Mouse (Mus musculus): Measurements from ENCODE around the gene Il21r. TPM values are rescaled to one million over a fixed set of nuclear protein-coding genes. Genes with fewer than 3 reads are reported as not detected.
A peak's percentile ranks its signal among the peaks of the same experiment; 100 is the strongest.

Il21r gene
- polyA plus RNA-seq, 1 experiment from 2014 or later = 0.34 TPM

- Histone ChIP-seq H3K27me3 (ENCODE audit: insufficient read depth, low read length) (no peaks in the 10 kb centered on the region), H3K4me1 (ENCODE audit: insufficient read depth, low read length) (no peaks in the 10 kb centered on the region), H3K27ac (ENCODE audit: low read length) (no peak overlapping the region), H3K36me3 (ENCODE audit: insufficient read depth, low read length) (peaks cover 74% of the 10 kb centered on the region), H3K4me2 (replicated peaks; ENCODE audit: low read depth, low read length) (no peak overlapping the region), H3K9me3 (ENCODE audit: low read length) (no peaks in the 10 kb centered on the region), H3K4me3 (ENCODE audit: low read length) (no peak overlapping the region), H3K9ac (replicated peaks; ENCODE audit: low read length) (no peak overlapping the region)
- 79% methylated on average over 3 of the region's 3 CpGs for WGBS
- no peak for ATAC-seq (ENCODE audit: low FRiP score, low TSS enrichment)
Observed at GRCm38 (mm10) chr7:125663654-125664053, 60.4 kb downstream of the Il21r start.

DNA sequence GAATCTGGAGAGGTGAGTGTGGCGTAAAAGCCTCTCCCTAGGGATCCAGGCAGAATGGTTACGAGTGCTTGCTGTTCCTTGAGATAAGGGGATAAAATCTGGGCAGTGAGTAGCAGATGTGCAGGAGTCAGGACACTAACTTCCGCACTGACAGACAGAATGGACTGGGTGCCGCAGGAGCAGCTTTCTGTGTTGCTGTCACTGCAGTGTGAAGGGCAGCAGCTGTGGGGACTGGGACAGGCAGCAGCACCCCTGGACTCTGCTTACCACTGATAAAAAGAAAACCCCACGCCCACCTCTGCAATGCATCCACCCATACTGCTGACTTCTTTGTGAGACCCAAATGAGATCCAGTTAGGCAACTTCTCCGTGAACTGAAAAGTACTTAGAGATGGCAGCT lies 67.6 kb downstream of the Il21r start:
- no peaks in the 10 kb centered on the region for H3K27me3 ChIP-seq (ENCODE audit: insufficient read depth, low read length)
- no peaks in the 10 kb centered on the region for H3K9me3 ChIP-seq (ENCODE audit: low read length)
- 84% methylated on average over 6 of the region's 6 CpGs for WGBS
- no peak overlapping the region for H3K9ac ChIP-seq (replicated peaks; ENCODE audit: low read length)
- H3K4me3 ChIP-seq (ENCODE audit: low read length) = no peak overlapping the region
- H3K4me2 ChIP-seq (replicated peaks; ENCODE audit: low read depth, low read length) = no peak overlapping the region
- H3K36me3 ChIP-seq (ENCODE audit: insufficient read depth, low read length) = peaks cover 94% of the 10 kb centered on the region
- H3K4me1 ChIP-seq (ENCODE audit: insufficient read depth, low read length) = no peaks in the 10 kb centered on the region
- no peak for ATAC-seq (ENCODE audit: low FRiP score, low TSS enrichment)
- H3K27ac ChIP-seq (ENCODE audit: low read length) = no peak overlapping the region

DNA sequence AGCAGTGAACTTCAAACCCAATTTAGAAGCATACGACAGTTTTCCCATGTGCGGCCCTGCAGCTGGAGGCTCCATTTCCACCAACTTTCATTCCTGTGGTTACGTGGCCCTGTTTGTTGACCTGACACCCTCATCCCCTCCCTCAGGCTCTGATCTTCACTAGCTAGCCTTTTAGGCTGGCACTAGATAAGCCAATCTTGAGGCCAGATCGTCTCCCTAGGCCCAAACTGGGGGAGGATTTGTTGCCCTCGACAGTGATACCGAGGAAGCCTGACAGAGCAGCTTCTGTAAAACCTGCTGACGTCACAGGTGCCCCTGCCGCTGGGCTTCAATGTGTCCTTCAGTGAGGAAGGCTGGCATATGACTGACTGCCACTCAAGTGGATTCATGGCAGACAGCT lies 68.2 kb downstream of the Il21r start:
- H3K9ac ChIP-seq (replicated peaks; ENCODE audit: low read length) = no peak overlapping the region
- no peak for ATAC-seq (ENCODE audit: low FRiP score, low TSS enrichment)
- WGBS = 65% methylated on average over 8 of the region's 8 CpGs
- H3K9me3 ChIP-seq (ENCODE audit: low read length) = no peaks in the 10 kb centered on the region
- H3K4me3 ChIP-seq (ENCODE audit: low read length) = no peak overlapping the region
- H3K27me3 ChIP-seq (ENCODE audit: insufficient read depth, low read length) = no peaks in the 10 kb centered on the region
- peaks cover 94% of the 10 kb centered on the region for H3K36me3 ChIP-seq (ENCODE audit: insufficient read depth, low read length)
- no peak overlapping the region for H3K27ac ChIP-seq (ENCODE audit: low read length)
- no peaks in the 10 kb centered on the region for H3K4me1 ChIP-seq (ENCODE audit: insufficient read depth, low read length)
- H3K4me2 ChIP-seq (replicated peaks; ENCODE audit: low read depth, low read length) = no peak overlapping the region

DNA sequence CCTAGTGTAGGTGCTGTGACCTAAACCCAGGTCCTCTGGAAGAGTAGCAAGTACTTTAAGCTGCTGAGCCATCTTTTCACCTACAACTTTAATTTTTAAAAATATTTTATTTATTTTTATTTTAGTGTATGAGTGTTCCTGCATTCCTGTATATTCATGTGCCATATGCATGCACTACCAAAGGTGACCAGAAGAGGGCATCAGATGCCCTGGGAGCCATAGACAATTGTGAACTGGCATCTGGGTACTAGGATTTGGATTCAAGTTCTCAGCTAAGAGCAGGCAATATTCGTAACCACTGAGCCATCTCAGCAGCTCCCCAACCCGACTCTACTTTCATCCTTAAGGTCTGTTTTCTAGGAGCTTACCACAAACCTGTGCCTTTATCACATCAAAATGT lies 71.7 kb downstream of the Il21r start:
- Histone ChIP-seq H3K27me3 (ENCODE audit: insufficient read depth, low read length) (no peaks in the 10 kb centered on the region), H3K4me1 (ENCODE audit: insufficient read depth, low read length) (no peaks in the 10 kb centered on the region), H3K36me3 (ENCODE audit: insufficient read depth, low read length) (peaks cover 94% of the 10 kb centered on the region), H3K4me3 (ENCODE audit: low read length) (no peak overlapping the region), H3K4me2 (replicated peaks; ENCODE audit: low read depth, low read length) (no peak overlapping the region), H3K27ac (ENCODE audit: low read length) (no peak overlapping the region), H3K9ac (replicated peaks; ENCODE audit: low read length) (no peak overlapping the region), H3K9me3 (ENCODE audit: low read length) (no peaks in the 10 kb centered on the region)
- WGBS = 91% methylated on average over 2 of the region's 2 CpGs
- no peak for ATAC-seq (ENCODE audit: low FRiP score, low TSS enrichment)

GRCm38 (mm10) chr7:125678756-125679155 lies 75.5 kb downstream of the Il21r start:
- WGBS = 76% methylated on average over 8 of the region's 8 CpGs
- Histone ChIP-seq H3K9ac (replicated peaks; ENCODE audit: low read length) (no peak overlapping the region), H3K9me3 (ENCODE audit: low read length) (no peaks in the 10 kb centered on the region), H3K27me3 (ENCODE audit: insufficient read depth, low read length) (no peaks in the 10 kb centered on the region), H3K4me1 (ENCODE audit: insufficient read depth, low read length) (no peaks in the 10 kb centered on the region), H3K4me2 (replicated peaks; ENCODE audit: low read depth, low read length) (no peak overlapping the region), H3K4me3 (ENCODE audit: low read length) (no peak overlapping the region), H3K27ac (ENCODE audit: low read length) (peak overlapping the region; percentile 25; the same call in 1 of the 2 replicates), H3K36me3 (ENCODE audit: insufficient read depth, low read length) (peaks cover 77% of the 10 kb centered on the region)
- peak; percentile 78 for ATAC-seq (ENCODE audit: low FRiP score, low TSS enrichment)

GRCm38 (mm10) chr7:125679936-125680335 lies 76.7 kb downstream of the Il21r start:
- Histone ChIP-seq H3K9me3 (ENCODE audit: low read length) (no peaks in the 10 kb centered on the region), H3K4me1 (ENCODE audit: insufficient read depth, low read length) (no peaks in the 10 kb centered on the region), H3K36me3 (ENCODE audit: insufficient read depth, low read length) (peaks cover 65% of the 10 kb centered on the region), H3K27ac (ENCODE audit: low read length) (no peak overlapping the region), H3K4me3 (ENCODE audit: low read length) (no peak overlapping the region), H3K4me2 (replicated peaks; ENCODE audit: low read depth, low read length) (no peak overlapping the region), H3K9ac (replicated peaks; ENCODE audit: low read length) (no peak overlapping the region), H3K27me3 (ENCODE audit: insufficient read depth, low read length) (no peaks in the 10 kb centered on the region)
- ATAC-seq (ENCODE audit: low FRiP score, low TSS enrichment) = no peak
- 81% methylated on average over 9 of the region's 9 CpGs for WGBS

Other genes starting within 250 kb of the Il21r start
- 13.3 and 14.1 TPM in 2 replicates for gene Kdm8, start 158.8 kb upstream of the Il21r start, polyA plus RNA-seq (2015; fragmentation: Nextera tagmentation; extraction: Ambion mirVana)
- gene Nsmce1, start 111.8 kb upstream of the Il21r start, polyA plus RNA-seq (2015; fragmentation: Nextera tagmentation; extraction: Ambion mirVana) = 131 and 137 TPM in 2 replicates
- 11.5 and 13.1 TPM in 2 replicates for gene Il4ra, start 51.3 kb upstream of the Il21r start, polyA plus RNA-seq (2015; fragmentation: Nextera tagmentation; extraction: Ambion mirVana)
- 31.5 and 33.9 TPM in 2 replicates for gene Gtf3c1, start 104.4 kb downstream of the Il21r start, polyA plus RNA-seq (2015; fragmentation: Nextera tagmentation; extraction: Ambion mirVana)
- gene D430042O09Rik, start 104.5 kb downstream of the Il21r start, polyA plus RNA-seq (2015; fragmentation: Nextera tagmentation; extraction: Ambion mirVana) = 10.1 and 10.3 TPM in 2 replicates